Mouse (Mus musculus) c-Kit-positive CD71-positive TER-119-negative erythroid progenitor cells, embryonic 14.5 days (primary cell): ENCODE data around the gene Dap.

Experiments
- DNase-seq: peaks from one replicate; pipeline ENCODE4 v3.0.0-alpha.2; 2013; ENCODE audit warnings: low read depth

Dap gene

DNA sequence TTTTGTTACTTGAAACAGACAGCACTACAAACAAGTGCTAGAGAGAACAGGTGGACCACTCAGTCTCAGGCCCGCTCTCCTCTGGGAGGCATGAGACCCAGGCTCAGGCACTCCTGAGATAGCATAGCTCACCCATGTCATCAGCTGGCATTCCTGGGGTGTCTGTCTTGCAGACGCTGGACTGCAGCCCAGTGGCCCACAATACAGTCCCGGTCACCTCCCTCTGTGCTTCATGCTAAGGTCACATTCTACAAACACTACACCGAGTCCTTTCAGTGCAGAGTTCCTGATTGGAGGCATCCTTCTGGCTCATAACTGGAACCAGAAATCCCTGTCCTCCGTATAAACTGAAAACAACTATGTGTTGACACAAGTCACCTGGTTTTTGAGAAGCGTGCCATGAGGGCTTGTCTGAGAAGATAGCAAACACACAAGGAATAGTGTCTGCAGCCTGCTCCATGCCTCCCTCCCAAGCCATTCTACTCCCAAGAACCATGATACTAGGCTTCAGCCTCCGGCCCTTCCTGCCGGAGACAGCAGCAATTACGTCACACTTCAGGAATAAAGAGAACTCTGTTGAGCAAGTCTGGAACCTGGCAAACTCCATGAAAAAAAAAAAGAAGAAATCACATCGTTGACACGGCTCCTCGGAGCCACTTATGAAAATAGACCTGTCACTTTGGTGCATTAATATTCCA is 78.3 kb downstream of the Dap start:
- no peak for DNase-seq

DNA sequence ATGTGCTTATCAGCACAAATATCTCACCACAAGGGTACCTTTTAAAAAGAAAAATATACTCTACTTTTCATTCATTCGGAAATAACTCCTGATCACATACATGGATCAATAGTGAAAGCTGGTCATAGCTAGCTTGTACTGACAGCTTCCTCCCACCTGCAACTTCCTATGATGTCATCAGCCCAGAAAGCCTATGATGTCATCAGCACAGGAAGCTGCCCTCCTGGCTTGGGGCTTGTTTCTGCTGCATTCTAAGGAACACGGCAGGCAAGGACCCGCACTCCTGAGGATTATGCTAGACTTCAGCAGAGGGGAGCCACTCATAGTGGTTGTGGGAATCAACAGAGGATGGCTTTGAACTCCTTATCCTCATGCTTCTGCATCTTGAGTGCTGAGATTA is 80.2 kb downstream of the Dap start:
- no peak for DNase-seq

DNA sequence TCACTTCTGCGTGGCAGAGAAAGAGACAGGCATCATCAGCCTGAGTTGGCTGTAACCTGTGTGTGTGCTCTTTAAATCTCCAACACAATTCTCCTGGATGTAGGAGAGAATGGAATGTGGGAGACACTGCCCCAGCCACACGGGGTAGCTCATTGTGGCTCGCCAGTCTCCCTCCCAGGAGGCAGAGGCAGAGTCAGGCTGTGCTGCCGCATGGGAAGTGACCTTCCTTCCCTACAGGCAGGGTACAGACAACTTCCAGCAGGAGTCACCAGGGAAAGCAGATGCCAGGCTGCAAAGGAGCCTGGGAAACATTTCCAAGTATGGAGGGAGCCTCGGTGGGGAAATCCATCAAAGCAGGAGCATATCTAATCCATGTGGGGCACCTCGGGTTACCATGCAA is 81.1 kb downstream of the Dap start:
- DNase-seq, result no peak

DNA sequence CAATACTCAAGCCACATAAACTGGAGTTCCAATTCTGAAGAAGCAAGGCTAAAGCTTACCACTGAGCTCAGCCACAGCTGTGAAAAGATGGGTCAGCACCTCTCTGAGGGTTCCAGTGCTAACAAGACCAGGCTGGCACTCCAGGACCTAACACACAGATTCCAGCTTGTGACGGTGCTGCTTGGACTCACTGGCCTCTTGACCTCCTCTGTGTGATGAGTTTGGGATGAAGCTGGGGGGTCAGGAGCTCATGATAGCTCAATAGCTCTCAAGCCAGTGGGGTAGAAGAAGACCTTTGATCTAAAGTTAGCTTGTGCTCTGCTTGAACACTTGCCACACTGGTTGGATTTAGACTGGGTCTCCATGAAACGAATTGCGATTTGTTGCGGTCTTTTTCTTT is 82.6 kb downstream of the Dap start:
- no peak for DNase-seq

- DNase-seq, result no peak
Observed at GRCm38 (mm10) chr15:31309526-31309925, 85.4 kb downstream of the Dap start.

DNA sequence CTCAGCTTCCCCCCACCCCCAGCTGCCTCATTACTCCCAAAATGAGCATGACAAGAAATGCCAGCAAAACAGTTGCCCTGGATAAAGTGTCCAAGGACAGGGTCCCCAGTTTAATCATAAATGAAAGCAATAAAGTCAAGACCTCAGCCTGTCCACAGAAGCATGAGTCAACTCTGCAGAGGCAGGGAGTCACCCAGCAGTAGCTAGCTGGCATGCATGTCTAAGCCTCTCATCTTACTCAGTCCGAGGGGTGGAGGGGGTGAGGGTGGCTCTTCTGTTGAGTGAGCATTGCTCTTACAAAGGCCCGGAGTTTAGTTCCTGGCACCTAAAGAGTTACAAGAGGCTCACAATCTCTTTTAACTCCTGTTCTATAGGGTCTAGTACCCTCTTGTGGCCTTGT is 87.9 kb downstream of the Dap start:
- no peak for DNase-seq

DNA sequence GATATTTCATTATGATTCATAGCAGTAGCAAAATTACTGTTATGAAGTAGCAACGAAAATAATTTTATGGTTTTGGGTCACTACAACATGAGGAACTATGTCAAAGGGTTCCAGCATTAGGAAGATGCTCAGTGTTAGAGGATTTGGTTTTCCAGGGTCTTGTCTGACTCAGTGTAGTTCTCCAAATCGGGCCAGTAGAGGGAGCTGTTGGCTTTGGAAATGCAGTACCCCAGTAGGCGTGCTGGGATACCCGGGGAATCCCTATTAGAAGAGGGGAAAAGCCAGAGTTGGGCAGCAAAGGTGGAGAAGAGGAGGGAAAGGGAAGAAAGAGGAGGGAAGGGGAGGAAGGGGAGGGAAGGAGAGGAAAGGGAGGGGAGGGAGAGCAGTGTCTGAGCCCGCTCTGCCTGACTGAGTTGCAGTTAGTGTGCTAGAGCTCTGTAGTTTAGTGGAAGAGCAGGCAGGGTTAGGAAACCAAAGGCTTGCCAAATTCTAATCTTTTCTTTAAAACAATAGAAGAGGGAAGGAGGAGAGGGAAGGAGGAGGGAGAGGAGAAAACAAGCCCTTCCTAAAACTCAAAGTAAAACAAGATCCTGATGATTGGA is 91.6 kb downstream of the Dap start:
- DNase-seq, result peak; percentile 23

DNA sequence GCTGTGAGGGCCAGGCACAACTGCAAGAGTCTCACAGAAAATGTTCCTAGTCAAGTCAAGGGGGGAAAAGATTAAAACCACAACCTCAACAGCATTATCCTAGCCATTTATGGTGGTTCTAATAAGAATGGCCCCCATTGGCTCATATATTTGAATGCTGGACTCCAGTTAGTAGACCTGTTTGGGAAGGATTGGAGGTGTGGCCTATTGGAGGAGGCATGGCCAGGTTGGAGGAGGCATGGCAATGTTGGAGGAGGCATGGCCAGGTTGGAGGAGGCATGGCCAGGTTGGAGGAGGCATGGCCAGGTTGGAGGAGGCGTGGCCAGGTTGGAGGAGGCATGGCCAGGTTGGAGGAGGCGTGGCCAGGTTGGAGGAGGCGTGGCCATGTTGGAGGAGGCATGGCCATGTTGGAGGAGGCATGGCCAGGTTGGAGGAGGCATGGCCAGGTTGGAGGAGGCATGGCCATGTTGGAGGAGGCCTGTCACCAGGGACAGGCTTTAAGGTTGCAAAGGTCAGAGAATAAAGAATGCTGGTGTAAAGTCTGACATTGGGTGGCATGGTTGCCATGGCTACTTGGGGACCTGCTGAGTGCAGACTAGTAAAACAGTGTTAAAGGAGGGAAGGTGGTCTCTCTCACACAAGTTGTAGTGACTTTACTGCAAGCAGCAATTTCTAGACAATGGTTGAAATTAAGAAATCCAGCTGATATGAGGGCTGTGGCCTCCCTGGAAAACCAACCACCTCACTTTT is 93.1 kb downstream of the Dap start:
- no peak for DNase-seq

GRCm38 (mm10) chr15:31318158-31318955 is 94.2 kb downstream of the Dap start:
- DNase-seq, result no peak

DNA sequence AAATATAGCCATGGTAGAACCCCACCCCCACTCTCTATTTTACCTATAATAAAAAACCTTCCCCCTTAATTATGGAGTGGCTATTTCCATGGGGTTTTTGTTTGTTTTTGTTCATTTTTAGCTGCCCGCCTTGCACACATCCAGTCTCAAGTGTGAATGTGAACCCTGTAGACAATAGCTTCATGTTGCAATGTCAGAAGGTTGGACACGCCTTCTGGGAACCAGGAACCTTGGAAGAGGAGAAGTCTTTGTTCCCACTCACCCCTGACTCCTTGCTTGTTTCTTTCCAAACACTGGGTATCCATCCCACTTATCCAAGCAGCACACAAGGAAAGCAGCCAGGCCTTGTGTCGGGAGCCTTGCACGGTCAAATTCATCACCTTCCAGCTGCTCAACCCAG is 94.9 kb downstream of the Dap start:
- no peak for DNase-seq

DNA sequence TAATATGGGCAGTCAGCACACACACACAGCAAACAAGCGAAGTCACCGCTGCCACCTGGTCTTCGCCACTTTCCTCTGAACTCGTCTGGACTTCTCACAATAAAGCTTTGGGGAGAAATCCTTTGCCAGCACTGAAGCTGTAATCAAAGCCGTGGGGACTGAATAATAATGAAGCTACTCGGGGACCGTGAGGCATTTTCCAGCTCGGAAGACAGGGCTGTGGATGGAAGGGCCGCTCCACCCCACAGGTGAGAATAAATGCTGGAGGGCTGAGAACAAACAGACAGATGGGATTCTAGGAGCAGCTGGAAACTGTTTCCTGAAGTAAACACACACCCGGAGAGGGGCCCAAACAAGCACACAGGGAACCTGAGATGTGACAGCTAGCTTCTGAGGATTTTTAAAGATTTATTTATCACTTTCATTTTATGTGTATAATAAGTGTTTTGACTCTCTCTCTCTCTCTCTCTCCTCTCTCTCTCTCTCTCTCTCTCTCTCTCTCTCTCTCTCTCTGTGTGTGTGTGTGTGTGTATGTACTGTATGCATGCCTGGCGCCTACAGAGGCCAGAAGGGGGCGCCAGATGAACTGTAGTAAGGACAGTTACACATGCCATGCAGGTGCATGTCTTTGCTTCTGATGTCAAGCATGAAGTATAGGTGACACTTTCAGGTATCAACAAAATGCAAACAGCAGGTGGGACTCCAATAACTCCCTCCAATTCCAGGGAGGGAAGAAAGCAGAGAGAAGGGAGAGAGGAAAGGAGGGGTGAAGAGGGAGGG is 96.7 kb downstream of the Dap start:
- no peak for DNase-seq

DNA sequence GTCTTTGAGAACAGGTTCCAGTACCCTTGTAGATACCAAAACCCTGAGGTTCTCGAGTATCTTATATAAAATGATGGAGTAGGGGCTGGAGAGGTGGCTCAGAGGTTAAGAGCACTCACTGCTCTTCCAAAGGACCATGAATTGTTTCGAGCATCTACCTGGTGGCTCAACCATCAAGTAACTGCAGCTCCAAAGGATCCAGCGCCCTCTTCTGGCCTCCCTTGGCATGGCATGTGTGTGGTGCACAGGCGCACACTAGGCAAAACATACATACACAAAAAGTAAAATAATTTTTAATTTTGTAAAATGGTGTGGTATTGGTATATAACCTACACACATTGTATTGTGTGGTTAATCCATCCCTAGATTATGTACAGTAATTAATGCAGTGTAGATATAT is 99.6 kb downstream of the Dap start:
- DNase-seq, result peak; percentile 15
